Mouse (Mus musculus) forebrain, postnatal 0 days (tissue): ENCODE measurements around the gene A930002H24Rik. TPM values are rescaled to one million over a fixed set of nuclear protein-coding genes. Genes with fewer than 3 reads are reported as not detected.
A peak's percentile ranks its signal among the peaks of the same experiment; 100 is the strongest.
"Not testable (repeated sequence)": the region's sequence is repeated elsewhere in the genome, so short reads cannot be mapped to it uniquely, and the experiment has no call there.

Experiments
- ATAC-seq: fragments of 200-750 bp; cut with Nextera tagmentation; 2 replicates; pipeline ENCODE4 v1.8.0; 2017; ENCODE audit warnings: mild to moderate bottlenecking, moderate library complexity
- DNase-seq: peaks from one replicate; pipeline ENCODE4 v3.0.0-alpha.2; 2015
- H3K27ac ChIP-seq: fragments of 300-500 bp; sonication (generic); 2 replicates; pipeline ENCODE4 v1.5.1; 2014; ENCODE audit warnings: low read depth, mild to moderate bottlenecking, antibody characterized with exemption, low read length, moderate library complexity, mixed read lengths
- H3K27me3 ChIP-seq: fragments of 300-500 bp; sonication (generic); 2 replicates; pipeline ENCODE4 v1.6.1; 2014; ENCODE audit warnings: mild to moderate bottlenecking, low read length, mixed read lengths; ENCODE audit not compliant: insufficient read depth
- H3K36me3 ChIP-seq: fragments of 300-500 bp; sonication (generic); 2 replicates; pipeline ENCODE4 v1.6.1; 2014; ENCODE audit warnings: mild to moderate bottlenecking, moderate library complexity; ENCODE audit not compliant: insufficient read depth
- H3K4me1 ChIP-seq: fragments of 300-500 bp; sonication (generic); 2 replicates; pipeline ENCODE4 v1.6.1; 2014; ENCODE audit warnings: antibody characterized with exemption; ENCODE audit not compliant: insufficient read depth
- H3K4me2 ChIP-seq: fragments of 300-500 bp; sonication (generic); 2 replicates; pipeline ENCODE4 v1.6.1; 2014; ENCODE audit warnings: low read depth, mild to moderate bottlenecking, moderate library complexity
- H3K4me3 ChIP-seq: fragments of 300-500 bp; sonication (generic); 2 replicates; pipeline ENCODE4 v1.5.1; 2014; ENCODE audit warnings: low read depth, low read length, mixed read lengths
- H3K9ac ChIP-seq: fragments of 300-500 bp; sonication (generic); 2 replicates; pipeline ENCODE4 v1.6.1; 2014; ENCODE audit warnings: mild to moderate bottlenecking
- H3K9me3 ChIP-seq: fragments of 300-500 bp; sonication (generic); 2 replicates; pipeline ENCODE4 v1.6.1; 2016; ENCODE audit warnings: low read length
- CTCF ChIP-seq: sonication (generic); IDR thresholded peaks from 2 replicates; pipeline ENCODE4 v1.5.1; 2016; ENCODE audit warnings: antibody characterized with exemption, control low read depth, low read depth
- WGBS: fragments of 180-500 bp; shearing (Covaris S2); extraction: QIAGEN DNeasy Blood & Tissue Kit; methylation state at CpG from one replicate; pipeline ENCODE4 v1.1.7; 2014; 5-methylcytosine and 5-hydroxymethylcytosine counted together
- polyA plus RNA-seq: library from polyadenylated mRNA; unstranded; fragments of >200 nt; fragmentation: Nextera tagmentation; extraction: Ambion mirVana; gene quantifications from 2 replicates; pipeline ENCODE4 v1.2.1, GENCODE M21; 2015
- total RNA-seq: library from RNA; depleted of rRNA; stranded (reverse); fragments of >200 nt; gene quantifications from 2 replicates; pipeline ENCODE4 v1.2.3, GENCODE M21; 2014

A930002H24Rik gene
- total and polyA plus RNA-seq, 2 experiments from 2014 or later: 1.5 to 6.0 TPM

- no peak overlapping the region for H3K4me3 ChIP-seq
- no peak overlapping the region for H3K9ac ChIP-seq
- no peak; the same call in 1 of the 2 replicates for ATAC-seq
These were observed 13.6 kb downstream of the A930002H24Rik start for GRCm38 (mm10) chr17:63850016-63850415.

GRCm38 (mm10) chr17:63849566-63849965, 14.0 kb downstream of the A930002H24Rik start:
- Histone ChIP-seq H3K27me3 (no peaks in the 10 kb centered on the region), H3K4me2 (peak overlapping the region; percentile 65), H3K27ac (peak overlapping the region; percentile 46; the same call in 1 of the 2 replicates), H3K36me3 (no peaks in the 10 kb centered on the region), H3K9me3 (no peaks in the 10 kb centered on the region), H3K4me1 (0 out of 2 replicates have a peak, but pooled peaks cover 2% of the 10 kb centered on the region), H3K4me3 (peak overlapping the region; percentile 58), H3K9ac (peak overlapping the region; percentile 77)
- no peak for TF ChIP-seq CTCF
- WGBS: under 1% methylated on average over 22 of the region's 22 CpGs
- peak; percentile 100 for ATAC-seq
- DNase-seq: peak; percentile 80

More at GRCm38 (mm10) chr17:63850016-63850415, 13.6 kb downstream of the A930002H24Rik start:
- H3K4me1 ChIP-seq: 0 out of 2 replicates have a peak, but pooled peaks cover 2% of the 10 kb centered on the region
- H3K27ac ChIP-seq: no peak overlapping the region
- no peak for TF ChIP-seq CTCF
- no peaks in the 10 kb centered on the region for H3K36me3 ChIP-seq
- H3K27me3 ChIP-seq: no peaks in the 10 kb centered on the region
- WGBS: 79% methylated on average over 9 of the region's 9 CpGs
- no peak for DNase-seq
- H3K9me3 ChIP-seq: no peaks in the 10 kb centered on the region
- peak overlapping the region; percentile 65 for H3K4me2 ChIP-seq

GRCm38 (mm10) chr17:63849151-63849550, 14.4 kb downstream of the A930002H24Rik start:
- Histone ChIP-seq H3K4me2 (peak overlapping the region; percentile 65), H3K36me3 (no peaks in the 10 kb centered on the region), H3K4me1 (0 out of 2 replicates have a peak, but pooled peaks cover 2% of the 10 kb centered on the region), H3K27ac (peak overlapping the region; percentile 46; the same call in 1 of the 2 replicates), H3K27me3 (no peaks in the 10 kb centered on the region), H3K9me3 (no peaks in the 10 kb centered on the region), H3K4me3 (peak overlapping the region; percentile 58), H3K9ac (peak overlapping the region; percentile 77)
- 3% methylated on average over 6 of the region's 6 CpGs for WGBS
- DNase-seq: no peak
- peak; percentile 8; the same call in 1 of the 2 replicates for ATAC-seq
- TF ChIP-seq CTCF: no peak

- WGBS: 95% methylated on average over 3 of the region's 3 CpGs
- not testable (repeated sequence) for H3K36me3 ChIP-seq, H3K4me1 ChIP-seq, ATAC-seq, H3K4me3 ChIP-seq, DNase-seq, H3K27ac ChIP-seq, H3K4me2 ChIP-seq, H3K9ac ChIP-seq, H3K9me3 ChIP-seq, H3K27me3 ChIP-seq
These were observed 17.8 kb downstream of the A930002H24Rik start for GRCm38 (mm10) chr17:63845766-63846165.

- Histone ChIP-seq H3K4me3 (no peak overlapping the region), H3K4me2 (no peak overlapping the region), H3K9ac (no peak overlapping the region), H3K27ac (no peak overlapping the region), H3K27me3 (no peaks in the 10 kb centered on the region), H3K36me3 (no peaks in the 10 kb centered on the region), H3K4me1 (0 out of 2 replicates have a peak, but pooled peaks cover 2% of the 10 kb centered on the region), H3K9me3 (no peaks in the 10 kb centered on the region)
- WGBS: 73% methylated on average over 5 of the region's 5 CpGs
- TF ChIP-seq CTCF: no peak
- ATAC-seq: no peak
- DNase-seq: no peak
These were observed 18.7 kb downstream of the A930002H24Rik start for GRCm38 (mm10) chr17:63844936-63845335.

- TF ChIP-seq CTCF: no peak
- WGBS: 86% methylated on average over 1 of the region's 1 CpGs
- H3K4me2 ChIP-seq: no peak overlapping the region
These were observed 21.4 kb downstream of the A930002H24Rik start for GRCm38 (mm10) chr17:63842226-63842625.

GRCm38 (mm10) chr17:63839636-63840269, 23.8 kb downstream of the A930002H24Rik start:
- 90% methylated on average over 3 of the region's 3 CpGs for WGBS
- no peak overlapping the region for H3K27ac ChIP-seq
- no peak overlapping the region for H3K4me3 ChIP-seq
- H3K27me3 ChIP-seq: no peaks in the 10 kb centered on the region
- no peak overlapping the region for H3K9ac ChIP-seq
- H3K36me3 ChIP-seq: no peaks in the 10 kb centered on the region
- DNase-seq (no peak), ATAC-seq (no peak)
- 0 out of 2 replicates have a peak, but pooled peaks cover 11% of the 10 kb centered on the region for H3K4me1 ChIP-seq
- no peak overlapping the region for H3K4me2 ChIP-seq
- H3K9me3 ChIP-seq: no peaks in the 10 kb centered on the region
- TF ChIP-seq CTCF: no peak

More at GRCm38 (mm10) chr17:63842226-63842625, 21.4 kb downstream of the A930002H24Rik start:
- H3K36me3 ChIP-seq: no peaks in the 10 kb centered on the region
- no peak overlapping the region for H3K4me3 ChIP-seq
- DNase-seq (no peak), ATAC-seq (no peak)
- no peak overlapping the region for H3K9ac ChIP-seq
- no peaks in the 10 kb centered on the region for H3K27me3 ChIP-seq
- no peaks in the 10 kb centered on the region for H3K9me3 ChIP-seq
- H3K27ac ChIP-seq: no peak overlapping the region
- H3K4me1 ChIP-seq: 0 out of 2 replicates have a peak, but pooled peaks cover 4% of the 10 kb centered on the region
